Comparison of ENCODE assay signal across 10 mouse cellular contexts in the genomic region with DNA sequence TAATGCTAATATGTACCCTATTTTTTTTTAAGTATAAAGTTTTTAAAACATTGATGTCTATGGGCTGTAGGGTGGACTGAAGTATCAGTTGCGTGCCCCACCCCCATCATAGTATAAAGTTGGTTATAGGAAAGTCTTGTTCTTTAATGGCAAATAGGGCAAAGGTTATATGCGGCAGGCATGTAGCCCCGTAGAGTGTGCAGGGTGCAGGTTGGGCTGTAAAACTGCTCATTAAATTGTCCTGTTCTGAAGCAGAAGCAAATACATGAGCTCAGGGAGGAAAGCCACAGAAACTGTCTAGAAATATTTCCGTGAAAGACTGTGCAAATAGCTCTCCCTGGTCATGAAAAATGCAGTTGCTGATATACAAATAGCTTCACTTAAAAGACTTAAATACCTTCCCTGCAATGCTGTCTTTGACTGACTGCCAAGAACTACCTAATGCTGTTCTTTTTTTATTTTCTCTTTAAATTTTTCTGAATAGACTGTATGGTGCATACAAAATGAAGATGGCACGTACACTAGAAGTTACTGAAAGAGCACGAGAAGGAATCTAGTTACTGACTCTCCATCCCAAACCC. TPM values are rescaled to one million over a fixed set of nuclear protein-coding genes. Genes with fewer than 3 reads are reported as not detected.
DNase-seq lines count a peak whose midpoint lies in the region; ATAC-seq lines count a peak whose summit lies in the region.
"Had no signal": no experiment of that assay in that cellular context is flagged by ENCODE, and none has a peak within 500 bp of the region (broad histone marks: within the 10 kb centered on the region; RNA-seq: fewer than 3 reads in every experiment).

No protein-coding gene starts in this region.

- H3K27ac ChIP-seq in kidney, embryonic 14.5 days (ENCODE audit: low read depth, low read length), result peak overlapping the region; percentile 85
- peak overlapping the region; percentile 92 for H3K27ac ChIP-seq in embryonic facial prominence, embryonic 13.5 days
- peak overlapping the region; percentile 91 for H3K27ac ChIP-seq in limb, embryonic 10.5 days

- H3K27me3 ChIP-seq in kidney, embryonic 14.5 days (ENCODE audit: control insufficient read depth, insufficient read depth, low read length), result no peaks in the 10 kb centered on the region
- no peaks in the 10 kb centered on the region for H3K27me3 ChIP-seq in embryonic facial prominence, embryonic 13.5 days
- no peaks in the 10 kb centered on the region for H3K27me3 ChIP-seq in limb, embryonic 10.5 days (ENCODE audit: low read depth, poor library complexity, severe bottlenecking)

- no peak overlapping the region for H3K4me3 ChIP-seq in kidney, embryonic 14.5 days (ENCODE audit: low read length)
- no peak overlapping the region for H3K4me3 ChIP-seq in embryonic facial prominence, embryonic 13.5 days
- no peak overlapping the region for H3K4me3 ChIP-seq in limb, embryonic 10.5 days

- H3K4me1 ChIP-seq in kidney, embryonic 14.5 days (ENCODE audit: control insufficient read depth, insufficient read depth, low read length), result peaks cover 26% of the 10 kb centered on the region
- H3K4me1 ChIP-seq in embryonic facial prominence, embryonic 13.5 days, result peaks cover 47% of the 10 kb centered on the region
- H3K4me1 ChIP-seq in limb, embryonic 10.5 days, result peaks cover 58% of the 10 kb centered on the region

- 0 out of 2 replicates have a peak, but pooled peaks cover 1% of the 10 kb centered on the region for H3K9me3 ChIP-seq in kidney, embryonic 14.5 days (ENCODE audit: control insufficient read depth, low read length)
- H3K9me3 ChIP-seq in embryonic facial prominence, embryonic 13.5 days, result no peaks in the 10 kb centered on the region
- H3K9me3 ChIP-seq in limb, embryonic 10.5 days (replicated peaks), result no peaks in the 10 kb centered on the region

- H3K9ac ChIP-seq in kidney, embryonic 14.5 days (ENCODE audit: low read depth, low read length), result no peak overlapping the region
- no peak overlapping the region for H3K9ac ChIP-seq in embryonic facial prominence, embryonic 13.5 days

- 47% methylated on average over 6 of the region's 6 CpGs for WGBS in kidney, embryonic 14.5 days
- 40% methylated on average over 6 of the region's 6 CpGs for WGBS in embryonic facial prominence, embryonic 13.5 days
- 65% methylated on average over 6 of the region's 6 CpGs for WGBS in limb, embryonic 10.5 days

- DNase-seq in kidney, postnatal 10 days, result no peak
- peak; percentile 53 for DNase-seq in brain, adult 2 months (ENCODE audit: low read depth, low spot score)
- DNase-seq in limb, embryonic 10.5 days (ENCODE audit: low spot score), result peak; percentile 37
- no peak for DNase-seq in left cerebral cortex, postnatal 4 days
- no peak for DNase-seq in spleen, adult 12 weeks (ENCODE audit: low spot score)
- DNase-seq: thymus, postnatal 14 days had no signal

- H3K4me2 ChIP-seq in kidney, embryonic 14.5 days (replicated peaks; ENCODE audit: low read depth, low read length), result no peak overlapping the region; the same call in 1 of the 2 replicates
- H3K4me2 ChIP-seq in embryonic facial prominence, embryonic 13.5 days, result peak overlapping the region; percentile 16; the same call in 1 of the 2 replicates

- ATAC-seq in kidney, embryonic 14.5 days (ENCODE audit: low FRiP score, low TSS enrichment), result 0 out of 2 replicates have a peak, but pooled peaks have one; percentile 17
- 0 out of 2 replicates have a peak, but pooled peaks have one; percentile 11 for ATAC-seq in embryonic facial prominence, embryonic 13.5 days (ENCODE audit: insufficient number of reproducible peaks, insufficient read depth, low FRiP score, low TSS enrichment, low read depth)

- H3K36me3 ChIP-seq in kidney, embryonic 14.5 days (ENCODE audit: control insufficient read depth, insufficient read depth, low read length), result no peaks in the 10 kb centered on the region
- H3K36me3 ChIP-seq in embryonic facial prominence, embryonic 13.5 days, result peaks cover 6% of the 10 kb centered on the region; the same call in 1 of the 2 replicates
- H3K36me3 ChIP-seq in limb, embryonic 10.5 days, result peaks cover 10% of the 10 kb centered on the region; the same call in 1 of the 2 replicates

- intact Hi-C loops in left cerebral cortex, postnatal 4 days (cut with DNase I), result no loop called here

RNA-seq across cellular contexts. Expression of gene 4930558K02Rik, which starts 57.8 kb away (rescaled TPM):
- polyA plus RNA-seq in kidney, embryonic 14.5 days (2014; fragmentation: Nextera tagmentation; extraction: Ambion mirVana), result not detected in 2 replicates
- not detected in 2 replicates for polyA plus RNA-seq in embryonic facial prominence, embryonic 13.5 days (2015; fragmentation: Nextera tagmentation; extraction: Ambion mirVana)
- polyA plus RNA-seq in limb, embryonic 10.5 days (2016; fragmentation: Nextera tagmentation; extraction: Ambion mirVana), result not detected in 2 replicates
- total RNA-seq in left cerebral cortex, postnatal 4 days (2021), result not detected
- total RNA-seq: megakaryocyte progenitor cell, adult 5-6 weeks; MEL had no signal

Comparison
In these comparisons a context has a peak if more than half of its experiments do, and no peak if none do; other contexts are left out.
1. DNase-seq: peak in brain, adult 2 months (single experiment) and limb, embryonic 10.5 days (single experiment); none in kidney, postnatal 10 days (single experiment), left cerebral cortex, postnatal 4 days (single experiment) and spleen, adult 12 weeks (single experiment).
2. Peak in every context shown above with its lines, with median percentiles within 50 percentile points of each other: H3K27ac ChIP-seq.